Mouse (Mus musculus) bone marrow, adult 2 months (tissue): ENCODE measurements around the gene Cyp24a1. TPM values are rescaled to one million over a fixed set of nuclear protein-coding genes. Genes with fewer than 3 reads are reported as not detected.

Experiments
- H3K27ac ChIP-seq: fragments of 200-500 bp; 2 replicates; pipeline ENCODE4 v1.5.1; 2012; ENCODE audit warnings: low read depth, mild to moderate bottlenecking, control low read depth, inconsistent platforms, low read length; ENCODE audit not compliant: control insufficient read depth, poor library complexity, insufficient read depth
- H3K4me1 ChIP-seq: fragments of 200-500 bp; 2 replicates; pipeline ENCODE4 v1.6.1; 2011; ENCODE audit warnings: low read length; ENCODE audit not compliant: control insufficient read depth, insufficient read depth
- H3K4me3 ChIP-seq: fragments of 200-500 bp; replicated peaks from 2 replicates; pipeline ENCODE3; 2011; ENCODE audit warnings: mild to moderate bottlenecking, low read depth, low read length, control low read depth; ENCODE audit not compliant: control insufficient read depth
- CTCF ChIP-seq: fragments of 200-500 bp; IDR thresholded peaks from 2 replicates; pipeline ENCODE4 v1.5.1; 2011; ENCODE audit warnings: low read length, control low read depth; ENCODE audit not compliant: control insufficient read depth, insufficient read depth
- POLR2A ChIP-seq: fragments of 200-500 bp; IDR thresholded peaks from 2 replicates; pipeline ENCODE4 v1.6.1; 2011; ENCODE audit warnings: low read depth, mild to moderate bottlenecking, control low read depth, low read length, borderline replicate concordance; ENCODE audit not compliant: control insufficient read depth
- WGBS: fragments of 180-500 bp; shearing (Covaris S2); methylation state at CpG from one replicate; pipeline ENCODE4 v1.1.7; 2018; 5-methylcytosine and 5-hydroxymethylcytosine counted together
- polyA plus RNA-seq: library from polyadenylated mRNA; stranded (reverse); fragments of >200 nt; gene quantifications from 2 replicates; pipeline ENCODE4 v1.2.4, GENCODE M21; 2011; ENCODE audit warnings: low replicate concordance; ENCODE audit not compliant: missing spikeins, insufficient read depth, insufficient read length

Gene Cyp24a1
- polyA plus RNA-seq, 1 experiment: not detected

DNA sequence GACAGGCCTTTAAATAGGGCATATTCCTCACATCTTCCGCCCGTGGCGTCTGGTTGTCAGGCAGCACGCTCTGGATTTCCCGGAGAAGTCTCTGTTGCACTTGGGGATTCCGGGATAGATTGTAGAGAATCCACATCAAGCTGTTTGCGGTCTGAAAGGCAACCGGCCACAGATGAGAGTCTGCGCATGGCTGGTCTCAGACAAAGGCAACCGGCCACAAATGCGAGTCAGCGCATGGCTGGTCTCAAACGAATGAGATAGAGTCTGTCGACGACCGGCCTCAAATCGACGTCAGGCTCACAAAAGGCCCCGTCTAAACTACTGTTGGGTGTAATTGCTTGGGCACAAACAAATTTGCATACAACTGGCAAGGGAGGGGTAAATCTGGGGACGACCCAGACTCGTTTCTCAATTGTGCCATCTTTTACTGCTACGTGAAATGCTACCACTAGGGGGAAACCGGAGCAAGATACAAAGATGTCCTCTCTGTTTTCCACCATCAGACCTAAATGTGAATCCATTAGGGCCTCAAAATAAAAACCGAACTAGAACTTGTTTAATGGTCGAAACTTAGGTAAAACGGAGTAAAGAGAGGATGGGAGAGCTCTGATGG lies 8.9 kb downstream of the Cyp24a1 start:
- WGBS: 55% methylated on average over 26 of the region's 26 CpGs
- Histone ChIP-seq H3K27ac (no peak overlapping the region; the same call in 1 of the 2 replicates), H3K4me1 (no peaks in the 10 kb centered on the region), H3K4me3 (no peak overlapping the region)
- no peak for TF ChIP-seq CTCF

DNA sequence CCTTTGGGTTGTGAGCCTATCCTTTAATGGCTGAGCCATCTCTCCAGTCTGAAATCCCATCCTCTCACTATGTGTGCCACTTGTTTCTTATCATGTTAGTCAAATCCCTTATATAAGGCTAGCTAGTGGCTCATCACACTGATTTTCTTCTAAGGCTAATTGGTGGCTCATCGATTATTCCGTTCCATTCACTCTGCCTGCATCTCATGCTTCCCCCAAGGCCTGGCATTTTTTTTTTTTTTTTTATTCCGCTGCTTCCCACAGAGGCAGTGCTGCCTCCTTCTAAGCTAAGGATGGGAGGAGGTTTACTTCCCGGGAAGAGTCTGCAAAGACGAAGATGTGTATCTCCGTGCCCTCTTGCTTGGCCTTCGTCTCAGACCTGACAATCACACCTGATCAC lies 9.7 kb downstream of the Cyp24a1 start:
- H3K4me3 ChIP-seq: no peak overlapping the region
- H3K4me1 ChIP-seq: no peaks in the 10 kb centered on the region
- TF ChIP-seq CTCF (no peak), POLR2A (no peak)
- 76% methylated on average over 7 of the region's 7 CpGs for WGBS
- no peak overlapping the region for H3K27ac ChIP-seq

DNA sequence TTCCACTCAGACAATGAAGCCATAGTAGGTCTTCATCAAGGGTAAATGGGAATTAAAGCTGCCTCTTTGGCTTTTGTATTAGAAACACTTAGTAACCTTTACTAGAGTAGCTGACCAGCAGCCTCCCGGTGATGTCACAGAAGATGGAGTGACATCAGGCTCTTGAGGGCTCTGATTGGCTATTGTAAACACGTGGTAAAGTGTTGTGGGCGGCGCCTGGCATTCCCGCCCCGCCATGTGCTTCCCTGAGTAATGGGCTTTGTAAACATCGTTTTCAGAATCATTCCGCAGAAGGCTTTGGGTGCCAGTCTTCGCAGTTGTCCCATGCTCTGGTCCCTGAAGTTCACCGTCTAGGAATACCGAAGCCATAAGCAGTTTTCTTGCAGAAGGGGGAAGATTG lies 13.0 kb downstream of the Cyp24a1 start:
- no peak for TF ChIP-seq POLR2A
- TF ChIP-seq CTCF: no peak
- H3K4me1 ChIP-seq: no peaks in the 10 kb centered on the region
- WGBS: 62% methylated on average over 11 of the region's 11 CpGs
- H3K27ac ChIP-seq: no peak overlapping the region
- H3K4me3 ChIP-seq: no peak overlapping the region

DNA sequence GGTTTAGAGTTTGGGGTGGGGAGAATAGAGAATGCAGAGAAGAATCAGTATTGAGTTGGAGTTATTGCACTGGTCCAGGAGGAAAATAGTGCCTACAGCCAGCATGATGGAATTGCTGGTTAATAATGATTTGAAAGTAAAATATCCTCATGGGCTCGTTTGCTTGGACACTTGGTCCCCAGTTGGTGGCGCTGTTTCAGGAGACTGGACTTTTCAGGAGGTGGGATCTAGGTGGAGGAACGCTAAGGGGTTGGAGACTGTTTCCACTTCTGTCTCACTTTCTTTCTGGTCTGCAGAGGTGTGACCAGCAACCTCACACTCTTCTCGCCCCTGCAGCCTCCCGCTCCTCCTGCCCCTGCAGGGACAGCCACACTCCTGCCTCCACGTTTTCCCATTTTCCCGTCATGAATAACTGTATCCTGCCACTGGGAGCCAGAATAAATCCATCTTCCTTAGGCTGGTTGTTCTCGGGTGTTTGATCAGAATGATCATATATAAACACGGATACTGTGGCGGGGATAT lies 14.9 kb downstream of the Cyp24a1 start:
- no peak for TF ChIP-seq CTCF
- no peak for TF ChIP-seq POLR2A
- H3K27ac ChIP-seq: no peak overlapping the region
- no peaks in the 10 kb centered on the region for H3K4me1 ChIP-seq
- H3K4me3 ChIP-seq: no peak overlapping the region
- WGBS: 60% methylated on average over 10 of the region's 10 CpGs

DNA sequence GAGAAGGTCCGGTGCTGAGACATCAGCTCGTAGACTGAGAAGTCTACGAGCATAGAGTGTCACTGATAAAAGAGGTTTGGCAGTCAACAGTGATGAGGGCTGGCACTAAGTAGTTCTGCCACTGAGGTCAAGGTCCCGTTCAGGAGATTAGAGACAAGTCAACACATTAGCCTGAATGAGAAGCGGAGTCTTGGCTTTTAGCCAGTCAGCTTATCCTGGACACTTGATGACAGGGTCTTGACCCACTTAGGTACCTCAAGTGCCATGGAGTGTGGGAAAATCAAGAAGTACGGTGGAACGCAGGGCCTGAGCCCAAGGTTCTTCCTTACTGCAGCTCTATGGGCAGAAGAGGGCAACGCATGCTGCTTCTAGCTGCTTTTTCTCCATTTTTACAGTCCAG lies 20.3 kb downstream of the Cyp24a1 start:
- TF ChIP-seq POLR2A: no peak
- no peak for TF ChIP-seq CTCF
- WGBS: 88% methylated on average over 8 of the region's 8 CpGs
- Histone ChIP-seq H3K27ac (no peak overlapping the region), H3K4me3 (no peak overlapping the region), H3K4me1 (no peaks in the 10 kb centered on the region)

DNA sequence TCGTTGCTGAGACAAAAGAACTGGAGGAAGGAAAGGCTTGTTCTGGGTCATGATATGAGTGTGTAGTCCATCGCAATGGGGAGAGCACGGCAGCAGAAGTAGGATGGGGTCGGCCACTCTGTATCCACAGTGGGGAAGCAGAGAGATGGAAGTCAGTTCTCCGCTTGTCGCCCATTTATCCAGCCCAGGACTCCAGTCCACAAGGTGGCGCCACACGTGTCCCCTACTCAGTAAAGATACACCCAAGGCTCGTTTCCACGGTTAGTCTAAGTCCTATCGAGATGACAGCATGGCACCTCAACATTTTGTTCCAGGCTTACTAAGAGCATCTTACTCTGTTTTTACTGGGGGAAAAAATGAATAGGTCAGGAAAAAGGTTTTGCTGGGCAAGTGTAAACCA lies 20.7 kb downstream of the Cyp24a1 start:
- H3K27ac ChIP-seq: no peak overlapping the region
- H3K4me1 ChIP-seq: no peaks in the 10 kb centered on the region
- H3K4me3 ChIP-seq: no peak overlapping the region
- TF ChIP-seq POLR2A: no peak
- TF ChIP-seq CTCF: peak; percentile 56
- WGBS: 53% methylated on average over 11 of the region's 11 CpGs

DNA sequence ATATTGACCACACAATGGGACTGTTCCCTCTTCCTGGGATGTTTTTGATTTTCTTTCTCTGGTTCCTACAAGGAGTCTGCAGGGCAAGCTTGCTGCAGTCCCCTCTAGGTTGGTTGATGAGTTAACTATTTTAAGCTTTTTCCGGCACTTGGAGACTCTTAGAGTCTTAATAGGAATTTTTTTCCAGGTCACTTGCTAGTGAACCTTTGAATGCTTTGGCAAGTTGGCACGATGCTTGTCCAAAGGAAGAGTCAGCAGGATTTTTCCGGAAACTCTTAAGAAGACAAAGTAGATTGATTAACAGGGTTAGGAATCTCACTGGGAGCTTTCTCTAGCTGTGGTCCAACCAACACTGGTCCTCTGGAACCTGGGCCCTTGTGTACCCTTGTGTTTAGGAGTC lies 21.8 kb downstream of the Cyp24a1 start:
- Histone ChIP-seq H3K4me3 (no peak overlapping the region), H3K27ac (no peak overlapping the region), H3K4me1 (no peaks in the 10 kb centered on the region)
- WGBS: 87% methylated on average over 3 of the region's 3 CpGs
- TF ChIP-seq POLR2A: no peak
- TF ChIP-seq CTCF: no peak

DNA sequence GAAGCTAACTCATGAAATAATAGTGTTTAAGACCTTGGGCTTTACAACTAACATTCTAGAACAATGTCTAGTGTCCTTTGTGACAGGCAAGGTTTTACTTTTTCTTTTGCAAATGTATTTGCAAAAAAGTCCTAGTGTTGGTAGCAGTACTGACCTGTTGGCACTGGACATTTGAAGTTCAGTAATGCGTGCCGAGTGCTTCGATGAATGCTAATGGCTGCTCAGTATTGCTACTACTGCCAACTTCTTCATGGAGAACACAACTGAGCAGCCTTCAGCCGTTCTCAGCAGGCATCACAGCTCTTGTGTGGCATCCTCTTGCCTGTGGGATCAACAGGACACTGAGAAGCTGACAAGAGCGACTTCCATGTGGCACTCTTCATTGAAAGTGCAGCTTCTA lies 22.8 kb downstream of the Cyp24a1 start:
- TF ChIP-seq POLR2A: no peak
- no peak for TF ChIP-seq CTCF
- 86% methylated on average over 5 of the region's 5 CpGs for WGBS

DNA sequence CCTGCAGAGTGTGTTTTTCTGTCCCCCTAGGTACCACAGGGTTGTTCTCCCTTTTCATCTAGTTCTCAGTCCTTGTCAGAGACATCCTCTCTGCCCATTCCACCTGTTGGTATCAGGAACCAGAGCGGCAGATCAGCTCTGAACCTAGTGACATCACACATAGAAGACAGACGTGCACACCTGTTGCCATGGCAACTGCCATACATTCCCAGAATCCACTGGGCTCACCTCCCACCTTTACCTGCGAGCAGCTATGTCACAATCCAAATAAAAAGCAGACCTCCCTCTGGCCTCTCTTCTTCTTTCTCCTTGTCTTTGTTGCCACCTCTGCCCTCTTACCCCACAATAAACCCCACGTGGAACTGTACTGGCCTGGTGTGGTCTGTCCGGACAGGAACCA lies 26.4 kb downstream of the Cyp24a1 start:
- no peaks in the 10 kb centered on the region for H3K4me1 ChIP-seq
- no peak overlapping the region for H3K27ac ChIP-seq
- H3K4me3 ChIP-seq: no peak overlapping the region
- no peak for TF ChIP-seq POLR2A
- no peak for TF ChIP-seq CTCF
- WGBS: 63% methylated on average over 5 of the region's 5 CpGs

More for the DNA sequence above, 22.8 kb downstream of the Cyp24a1 start:
- no peaks in the 10 kb centered on the region for H3K4me1 ChIP-seq
- no peak overlapping the region for H3K4me3 ChIP-seq
- no peak overlapping the region for H3K27ac ChIP-seq
